Mouse (Mus musculus) activated CD4-positive, CD25-positive, alpha-beta regulatory T cell, adult 4 months (primary cell): ENCODE results near the gene Nnat. TPM values are rescaled to one million over a fixed set of nuclear protein-coding genes. Genes with fewer than 3 reads are reported as not detected.

Experiments
- ATAC-seq: one replicate; pipeline ENCODE4 v1.8.0; 2017
- polyA plus RNA-seq, 2 experiments: library from polyadenylated mRNA; unstranded; fragments of 100-300 nt; shearing (Covaris generic); gene quantifications; one replicate each; pipeline ENCODE4 v1.2.1; 2017

Nnat gene
- polyA plus RNA-seq, 2 experiments from 2014 or later, result 0.56 TPM; not detected in 1

DNA sequence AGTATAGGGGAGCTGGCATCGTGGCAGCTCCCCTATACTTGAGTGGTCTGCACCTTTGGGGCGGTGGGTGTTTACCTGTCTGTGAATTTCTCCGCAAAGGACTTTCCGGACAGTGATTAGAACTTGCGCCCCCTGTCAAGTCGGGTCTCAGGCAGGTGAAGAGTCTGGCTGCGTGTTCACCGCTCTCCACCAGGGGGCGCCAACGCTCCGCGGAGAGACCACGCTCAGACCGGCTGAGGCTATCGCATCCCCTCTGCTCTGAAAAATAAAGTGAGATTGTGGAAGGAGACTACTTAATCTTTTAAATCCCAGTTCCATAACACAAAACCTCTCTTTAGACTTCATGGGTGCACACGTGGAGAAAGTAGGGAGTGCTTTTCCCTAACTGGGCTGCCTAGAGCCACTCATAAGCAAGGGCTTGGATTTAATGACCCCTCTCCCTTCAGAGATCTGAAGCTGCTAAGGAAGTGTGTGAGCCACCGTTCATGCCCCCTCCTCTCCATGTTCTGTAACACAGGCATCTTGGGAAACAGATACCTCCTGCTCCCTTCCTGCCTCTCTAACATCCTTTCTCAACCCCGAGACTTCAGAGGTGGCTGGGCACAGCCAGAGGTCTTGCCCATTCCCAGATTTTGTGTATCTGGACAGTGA, 45.3 kb downstream of the Nnat start:
- no peak for ATAC-seq

DNA sequence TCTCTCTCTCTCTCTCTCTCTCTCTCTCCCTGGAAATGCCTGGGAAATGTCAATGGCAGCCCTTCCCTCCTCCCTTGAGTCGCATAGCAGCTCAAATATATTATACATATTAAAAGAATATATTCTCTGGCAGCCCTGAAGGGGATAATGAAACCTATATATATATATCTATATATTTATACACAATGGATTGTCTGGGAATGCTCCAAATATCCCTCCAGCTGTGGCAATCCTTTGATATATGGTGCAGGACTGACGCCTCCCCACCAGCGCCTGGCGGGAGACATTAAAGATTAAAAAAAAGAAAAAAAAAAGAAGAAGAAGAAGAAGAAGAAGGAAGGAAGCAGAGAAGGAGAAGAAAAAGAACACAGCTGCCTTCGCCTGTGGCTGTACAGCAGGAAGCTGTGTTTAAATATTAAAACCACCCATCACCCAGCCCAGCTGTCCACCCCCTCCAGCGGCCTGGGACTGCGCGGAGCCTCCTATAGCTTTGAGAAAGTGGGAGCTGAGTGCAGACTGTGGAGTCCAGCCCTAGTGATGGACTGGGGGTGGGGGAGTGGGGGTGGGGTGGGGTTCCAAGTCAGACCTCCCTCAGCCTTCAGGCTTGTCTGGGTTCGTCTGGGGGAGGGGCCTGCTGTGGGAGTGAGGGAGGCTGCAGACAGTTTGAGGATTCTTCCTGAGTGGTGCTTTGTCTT, 47.8 kb downstream of the Nnat start:
- no peak for ATAC-seq

DNA sequence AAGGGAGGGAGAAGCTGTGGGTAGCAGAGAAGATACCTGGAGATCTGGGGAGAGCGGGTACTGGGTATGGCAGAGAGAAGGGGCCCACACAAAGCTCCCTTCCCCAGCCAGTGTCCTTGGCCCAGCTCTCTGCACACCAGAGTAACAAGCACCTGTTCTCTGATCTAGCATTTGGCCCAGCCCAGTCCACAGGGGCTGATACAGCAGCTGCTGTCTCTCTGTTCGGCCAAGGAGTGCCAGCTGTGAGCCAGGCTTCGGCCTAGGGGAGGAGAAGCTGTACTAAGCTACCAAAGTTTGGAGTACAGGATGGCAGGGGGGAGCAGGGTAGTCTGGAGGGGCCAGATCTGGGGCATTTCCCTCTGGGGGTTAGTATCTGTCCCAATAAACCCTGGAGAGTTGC, 51.9 kb downstream of the Nnat start:
- ATAC-seq, result no peak

Other genes with a start within 250 kb of the Nnat start
- gene Ghrh, start 212.6 kb upstream of the Nnat start, polyA plus RNA-seq, result not detected
- gene Manbal, start 192.5 kb upstream of the Nnat start, polyA plus RNA-seq, result 10 to 100 TPM; 30.7 to 54.6 TPM
- gene Src, start 141.6 kb upstream of the Nnat start, polyA plus RNA-seq, result 1 to 10 TPM; 2.0 to 2.1 TPM
- 10 to 100 TPM; 12.9 to 17.7 TPM for gene Blcap, start 11.2 kb downstream of the Nnat start, polyA plus RNA-seq
- 10 to 100 TPM; 64.0 to 74.3 TPM for gene Ctnnbl1, start 177.3 kb downstream of the Nnat start, polyA plus RNA-seq